Mouse (Mus musculus): ENCODE results near the gene Shroom3.

DNA sequence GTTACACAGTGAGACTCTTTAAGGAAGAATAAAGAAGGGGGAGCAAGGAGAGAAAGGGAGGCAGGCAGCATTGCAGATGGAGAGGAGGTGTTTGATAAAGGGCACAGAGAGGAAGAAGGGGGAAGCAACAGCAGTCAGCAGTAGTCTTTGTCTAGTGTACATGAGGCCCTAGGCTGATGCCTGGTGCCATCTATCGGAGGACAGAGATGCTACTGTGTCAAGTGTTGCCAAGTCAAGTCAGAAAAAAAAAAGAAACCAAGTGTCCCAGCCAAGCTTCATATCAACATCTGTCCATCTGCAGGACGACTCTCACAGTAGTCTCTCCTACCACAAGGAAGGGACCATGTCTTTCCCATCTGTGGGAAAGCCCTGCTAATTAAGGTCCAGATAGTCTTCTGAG, 18.9 kb upstream of the Shroom3 start:
- TF ChIP-seq FOSL1 (IDR thresholded peaks at IDR 0.05; ENCODE audit: insufficient read depth, low read length, poor library complexity, severe bottlenecking): no peak
- TF ChIP-seq CTCF (IDR thresholded peaks at IDR 0.05; ENCODE audit: control insufficient read depth, insufficient read depth, insufficient read length): no peak
- no peak for TF ChIP-seq MAX (IDR thresholded peaks at IDR 0.05)
- no peak for TF ChIP-seq MYOD1 (IDR thresholded peaks at IDR 0.05; ENCODE audit: control insufficient read depth, insufficient read length, low read depth)
- TF ChIP-seq USF1 (IDR thresholded peaks at IDR 0.05; ENCODE audit: low read depth): no peak
- no peak for TF ChIP-seq MYOG (IDR thresholded peaks at IDR 0.05; ENCODE audit: control insufficient read depth, extremely low read depth, insufficient read length)
